In the genomic region with DNA sequence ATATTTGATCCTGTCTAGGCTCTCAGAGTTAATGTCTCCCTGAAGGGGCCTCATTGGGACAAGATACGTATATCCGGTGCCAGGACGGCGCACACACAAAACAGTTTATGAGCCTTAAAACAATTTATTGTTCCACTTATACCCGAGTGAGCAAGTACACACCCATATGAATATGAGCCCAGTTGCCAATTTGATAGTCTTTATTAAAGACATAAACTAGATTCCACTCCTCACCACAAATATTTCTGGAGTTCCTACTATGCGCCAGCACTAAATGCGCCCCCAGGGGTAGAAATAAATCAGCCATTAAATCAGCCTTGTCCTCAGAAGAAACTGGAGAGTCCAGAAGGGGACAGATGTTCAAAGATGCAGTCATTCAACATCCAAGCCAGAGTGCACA, we compare ENCODE assay signal across 17 mouse cellular contexts. TPM values are rescaled to one million over a fixed set of nuclear protein-coding genes. Genes with fewer than 3 reads are reported as not detected.
DNase-seq lines count a peak whose midpoint lies in the region; ATAC-seq and TF ChIP-seq lines count a peak whose summit lies in the region.
"Had no signal": no experiment of that assay in that cellular context is flagged by ENCODE, and none has a peak within 500 bp of the region (broad histone marks: within the 10 kb centered on the region; RNA-seq: fewer than 3 reads in every experiment).

No protein-coding gene starts in this region.

- WGBS in heart, embryonic 13.5 days = 82% methylated on average over 7 of the region's 7 CpGs
- 83% methylated on average over 7 of the region's 7 CpGs for WGBS in liver, embryonic 12.5 days (ENCODE audit: insufficient replicate concordance)
- WGBS in liver, postnatal 0 days (ENCODE audit: insufficient replicate concordance) = 89% methylated on average over 7 of the region's 7 CpGs
- 84% methylated on average over 7 of the region's 7 CpGs for WGBS in liver, embryonic 15.5 days (ENCODE audit: insufficient replicate concordance)

- H3K4me1 ChIP-seq in heart, embryonic 13.5 days = peaks cover 21% of the 10 kb centered on the region
- H3K4me1 ChIP-seq in liver, embryonic 12.5 days = peaks cover 62% of the 10 kb centered on the region
- peaks cover 8% of the 10 kb centered on the region; the same call in 1 of the 2 replicates for H3K4me1 ChIP-seq in liver, postnatal 0 days (ENCODE audit: insufficient read depth)
- H3K4me1 ChIP-seq in liver, embryonic 15.5 days (replicated peaks) = peaks cover 58% of the 10 kb centered on the region
- H3K4me1 ChIP-seq: heart, embryonic 15.5 days; hindbrain, embryonic 15.5 days had no signal

- H3K27me3 ChIP-seq in heart, embryonic 13.5 days (replicated peaks) = no peaks in the 10 kb centered on the region
- H3K27me3 ChIP-seq in liver, embryonic 12.5 days (replicated peaks) = no peaks in the 10 kb centered on the region
- H3K27me3 ChIP-seq in liver, postnatal 0 days (ENCODE audit: insufficient read depth, low read length) = no peaks in the 10 kb centered on the region
- no peaks in the 10 kb centered on the region for H3K27me3 ChIP-seq in liver, embryonic 15.5 days
- H3K27me3 ChIP-seq: heart, embryonic 15.5 days; hindbrain, embryonic 15.5 days; stomach, embryonic 15.5 days had no signal

- no peak for TF ChIP-seq CTCF in liver, postnatal 0 days (IDR thresholded peaks at IDR 0.05; ENCODE audit: low read depth)
- TF ChIP-seq CTCF in gastrocnemius, adult 2 months (IDR thresholded peaks at IDR 0.05) = no peak

- no peaks in the 10 kb centered on the region for H3K9me3 ChIP-seq in heart, embryonic 13.5 days
- no peaks in the 10 kb centered on the region for H3K9me3 ChIP-seq in liver, embryonic 12.5 days (replicated peaks)
- H3K9me3 ChIP-seq in liver, postnatal 0 days (ENCODE audit: low read length) = no peaks in the 10 kb centered on the region
- H3K9me3 ChIP-seq in liver, embryonic 15.5 days (replicated peaks) = no peaks in the 10 kb centered on the region
- H3K9me3 ChIP-seq: G1E; heart, embryonic 15.5 days; hindbrain, embryonic 15.5 days; stomach, embryonic 15.5 days had no signal

- H3K4me2 ChIP-seq in heart, embryonic 13.5 days = no peak overlapping the region
- peak overlapping the region; percentile 54 for H3K4me2 ChIP-seq in liver, embryonic 12.5 days
- H3K4me2 ChIP-seq in liver, postnatal 0 days (ENCODE audit: low read depth, low read length) = no peak overlapping the region
- H3K4me2 ChIP-seq in liver, embryonic 15.5 days = 0 out of 2 replicates have a peak overlapping the region, but pooled peaks have one; percentile 43
- H3K4me2 ChIP-seq: heart, embryonic 15.5 days; hindbrain, embryonic 15.5 days; lung, embryonic 14.5 days; stomach, embryonic 15.5 days had no signal

- TF ChIP-seq EP300 in liver, postnatal 0 days (IDR thresholded peaks at IDR 0.05; ENCODE audit: low read depth) = no peak

- H3K9ac ChIP-seq in heart, embryonic 13.5 days = no peak overlapping the region
- H3K9ac ChIP-seq in liver, embryonic 12.5 days = no peak overlapping the region
- no peak overlapping the region for H3K9ac ChIP-seq in liver, postnatal 0 days (replicated peaks)
- no peak overlapping the region for H3K9ac ChIP-seq in liver, embryonic 15.5 days
- H3K9ac ChIP-seq: heart, embryonic 15.5 days; hindbrain, embryonic 15.5 days; lung, embryonic 14.5 days; stomach, embryonic 15.5 days had no signal

- intact Hi-C loops in gastrocnemius, adult 2 months (cut with DNase I) = loop anchor here (5.0 kb wide), 1 partner anchor 53 kb away; the partner anchor contains the start of gene Dlg1

- no peak for ATAC-seq in heart, embryonic 13.5 days (ENCODE audit: extremely low read depth, insufficient number of reproducible peaks, low FRiP score, low TSS enrichment)
- no peak for ATAC-seq in liver, embryonic 12.5 days
- no peak for ATAC-seq in liver, postnatal 0 days
- ATAC-seq in liver, embryonic 15.5 days (ENCODE audit: insufficient read depth) = no peak
- ATAC-seq: forebrain, embryonic 14.5 days had no signal

- no peaks in the 10 kb centered on the region for H3K36me3 ChIP-seq in heart, embryonic 13.5 days
- H3K36me3 ChIP-seq in liver, embryonic 12.5 days = no peaks in the 10 kb centered on the region
- no peaks in the 10 kb centered on the region for H3K36me3 ChIP-seq in liver, postnatal 0 days (replicated peaks; ENCODE audit: insufficient read depth, low read length)
- H3K36me3 ChIP-seq in liver, embryonic 15.5 days (replicated peaks) = no peaks in the 10 kb centered on the region
- H3K36me3 ChIP-seq: G1E; heart, embryonic 15.5 days; hindbrain, embryonic 15.5 days; stomach, embryonic 15.5 days had no signal

- no peak overlapping the region for H3K4me3 ChIP-seq in heart, embryonic 13.5 days
- no peak overlapping the region for H3K4me3 ChIP-seq in liver, embryonic 12.5 days
- H3K4me3 ChIP-seq in liver, postnatal 0 days (ENCODE audit: low read depth, low read length) = no peak overlapping the region
- H3K4me3 ChIP-seq in gastrocnemius, adult 2 months = no peak overlapping the region
- no peak overlapping the region for H3K4me3 ChIP-seq in liver, embryonic 15.5 days (replicated peaks)
- H3K4me3 ChIP-seq: heart, embryonic 15.5 days; hindbrain, embryonic 15.5 days; stomach, embryonic 15.5 days had no signal

- H3K27ac ChIP-seq in heart, embryonic 13.5 days (replicated peaks) = peak overlapping the region; percentile 42; the same call in 1 of the 2 replicates
- peak overlapping the region; percentile 80 for H3K27ac ChIP-seq in liver, embryonic 12.5 days
- no peak overlapping the region for H3K27ac ChIP-seq in liver, postnatal 0 days (ENCODE audit: low read depth)
- H3K27ac ChIP-seq in gastrocnemius, adult 2 months = peak overlapping the region; percentile 13; the same call in 1 of the 2 replicates
- H3K27ac ChIP-seq in liver, embryonic 15.5 days (replicated peaks) = peak overlapping the region; percentile 62
- H3K27ac ChIP-seq: heart, embryonic 15.5 days; hindbrain, embryonic 15.5 days; stomach, embryonic 15.5 days had no signal

- no peak for DNase-seq in heart, postnatal 4 days
- DNase-seq in liver, postnatal 0 days = no peak
- DNase-seq in gastrocnemius, adult 2 months = no peak
- no peak for DNase-seq in lung, postnatal 14 days
- DNase-seq in spleen, postnatal 10 days (ENCODE audit: low spot score in 2 of 2) = no peak
- DNase-seq: adrenal gland, postnatal 10 days; cerebellum, adult 18-20 months; lung, embryonic 14.5 days; right cerebral cortex, postnatal 4 days had no signal

RNA-seq across cellular contexts. Expression of gene Dlg1, which starts 54.3 kb away (rescaled TPM):
- polyA plus RNA-seq in heart, embryonic 13.5 days (2015; fragmentation: Nextera tagmentation; extraction: Ambion mirVana) = 12.4 and 13.2 TPM in 2 replicates
- total RNA-seq in heart, postnatal 4 days (2021) = 10 to 100 TPM; 42.0 to 43.5 TPM
- polyA plus RNA-seq in liver, embryonic 12.5 days (2016; fragmentation: Nextera tagmentation; extraction: Ambion mirVana) = 19.5 and 20.5 TPM in 2 replicates
- polyA plus RNA-seq in liver, postnatal 0 days (2015; fragmentation: Nextera tagmentation; extraction: Ambion mirVana) = 4.5 and 5.6 TPM in 2 replicates
- total RNA-seq in gastrocnemius, adult 2 months (2021) = 10 to 100 TPM; 58.7 to 60.8 TPM
- polyA plus RNA-seq in liver, embryonic 15.5 days (2015; fragmentation: Nextera tagmentation; extraction: Ambion mirVana) = 6.6 and 7.6 TPM in 2 replicates

Comparison
In these comparisons a context has a peak if more than half of its experiments do, and no peak if none do; other contexts are left out.
1. H3K4me2 ChIP-seq: peak in liver, embryonic 12.5 days (single experiment) and liver, embryonic 15.5 days (single experiment); none in heart, embryonic 13.5 days (single experiment) and liver, postnatal 0 days (single experiment).